In genomic region chr1:193715328-193715727, GRCm38 (mm10) we compare ENCODE assay signal across 21 mouse cellular contexts.
A peak's percentile ranks its signal among the peaks of the same experiment; 100 is the strongest.
DNase-seq lines count a peak whose midpoint lies in the region; ATAC-seq and TF ChIP-seq lines count a peak whose summit lies in the region.
"Had no signal": no experiment of that assay in that cellular context is flagged by ENCODE, and none has a peak within 500 bp of the region (broad histone marks: within the 10 kb centered on the region; RNA-seq: fewer than 3 reads in every experiment).

No protein-coding gene starts in this region.

- WGBS in heart, embryonic 10.5 days: 50% methylated on average over 4 of the region's 4 CpGs

- no peak overlapping the region for H3K27ac ChIP-seq in heart, embryonic 10.5 days
- H3K27ac ChIP-seq: embryonic facial prominence, embryonic 10.5 days; embryonic facial prominence, embryonic 12.5 days had no signal

- H3K4me3 ChIP-seq in heart, embryonic 10.5 days: no peak overlapping the region
- H3K4me3 ChIP-seq: embryonic facial prominence, embryonic 10.5 days; embryonic facial prominence, embryonic 12.5 days; forebrain, embryonic 13.5 days had no signal

- no peaks in the 10 kb centered on the region for H3K27me3 ChIP-seq in Patski
- no peaks in the 10 kb centered on the region for H3K27me3 ChIP-seq in heart, embryonic 10.5 days (ENCODE audit: insufficient read depth, poor library complexity, severe bottlenecking)
- H3K27me3 ChIP-seq: CH12.LX; embryonic facial prominence, embryonic 12.5 days; forebrain, embryonic 13.5 days had no signal

- no peaks in the 10 kb centered on the region for H3K36me3 ChIP-seq in heart, embryonic 10.5 days
- H3K36me3 ChIP-seq: embryonic facial prominence, embryonic 10.5 days; embryonic facial prominence, embryonic 12.5 days; G1E had no signal

- POLR2A ChIA-PET in Patski (lab: Charles Lee): no interaction called here

- no peak for TF ChIP-seq CTCF in Patski (IDR thresholded peaks at IDR 0.05)

- peak; percentile 36 for DNase-seq in 416B (ENCODE audit: low read depth)
- DNase-seq in Patski (ENCODE audit: low read depth, low spot score): no peak
- DNase-seq in heart, embryonic 10.5 days (ENCODE audit: low spot score): no peak
- DNase-seq in adrenal gland, adult 8-10 months: no peak
- DNase-seq: adrenal gland, adult 2 months; adrenal gland, postnatal 14 days; adrenal gland, postnatal 36 days; B cell, adult 2 months; cerebellum, adult 11-12 months; cerebellum, adult 2 months; cerebellum, adult 9-10 months; cerebellum, postnatal 10 days; cerebellum, postnatal 25 days; forebrain, postnatal 0 days had no signal

- CTCF ChIA-PET in Patski (lab: Charles Lee): interaction anchor here (1.2 to 1.6 kb wide), 2 partner anchors 13 to 33 kb away, joined by 3 to 6 read pairs; no protein-coding TSS in a partner anchor

- no peaks in the 10 kb centered on the region for H3K9me3 ChIP-seq in heart, embryonic 10.5 days
- H3K9me3 ChIP-seq: embryonic facial prominence, embryonic 10.5 days; embryonic facial prominence, embryonic 12.5 days; forebrain, embryonic 13.5 days; G1E had no signal

- no peaks in the 10 kb centered on the region for H3K4me1 ChIP-seq in heart, embryonic 10.5 days
- H3K4me1 ChIP-seq: embryonic facial prominence, embryonic 12.5 days had no signal

- in situ Hi-C loops in Patski (cut with MboI; ENCODE audit: low pct_unique_long_range_greater_than_20kb): loop anchor here (25.0 kb wide), 1 partner anchor 997 kb away; no protein-coding TSS in a partner anchor

- peak; percentile 57 for ATAC-seq in Patski
- peak; percentile 42; the same call in 1 of the 2 replicates for ATAC-seq in megakaryocyte progenitor cell, adult 5-6 weeks (replicated peaks; ENCODE audit: poor library complexity)
- ATAC-seq: CD4-positive, CD25-positive, alpha-beta regulatory T cell, adult 4 months; forebrain, postnatal 0 days had no signal
